ENCODE assay signal across 8 mouse cellular contexts in genomic region chr1:172296816-172297510, GRCm38 (mm10). TPM values are rescaled to one million over a fixed set of nuclear protein-coding genes. Genes with fewer than 3 reads are reported as not detected.
A peak's percentile ranks its signal among the peaks of the same experiment; 100 is the strongest.
DNase-seq lines count a peak whose midpoint lies in the region; ATAC-seq and TF ChIP-seq lines count a peak whose summit lies in the region.

No protein-coding gene starts in this region.

- H3K4me3 ChIP-seq in left cerebral cortex, adult 2 months: peak overlapping the region; percentile 37
- H3K4me3 ChIP-seq in intestine, embryonic 15.5 days (replicated peaks): peak overlapping the region; percentile 23; the same call in 1 of the 2 replicates
- H3K4me3 ChIP-seq in neural tube, embryonic 12.5 days: peak overlapping the region; percentile 20

- no peak overlapping the region for H3K9ac ChIP-seq in intestine, embryonic 15.5 days
- no peak overlapping the region for H3K9ac ChIP-seq in neural tube, embryonic 12.5 days

- no peaks in the 10 kb centered on the region for H3K9me3 ChIP-seq in intestine, embryonic 15.5 days
- no peaks in the 10 kb centered on the region for H3K9me3 ChIP-seq in neural tube, embryonic 12.5 days

- H3K27me3 ChIP-seq in intestine, embryonic 15.5 days (replicated peaks): no peaks in the 10 kb centered on the region
- H3K27me3 ChIP-seq in neural tube, embryonic 12.5 days (replicated peaks): no peaks in the 10 kb centered on the region

- TF ChIP-seq CTCF in left cerebral cortex, adult 2 months (IDR thresholded peaks at IDR 0.05): no peak

- H3K4me1 ChIP-seq in intestine, embryonic 15.5 days (replicated peaks): peaks cover 17% of the 10 kb centered on the region
- peaks cover 39% of the 10 kb centered on the region for H3K4me1 ChIP-seq in neural tube, embryonic 12.5 days

- no peak for DNase-seq in left cerebral cortex, adult 2 months (ENCODE audit: extremely low spot score in 1 of 2, low spot score in 2 of 2)
- DNase-seq in left cerebral cortex, adult 11 months (ENCODE audit: low spot score): no peak
- peak; percentile 97 for DNase-seq in heart, adult 11 months
- no peak for DNase-seq in left cerebral cortex, postnatal 25 days (ENCODE audit: low spot score in 2 of 2)
- no peak for DNase-seq in layer of hippocampus, adult 11-12 months (ENCODE audit: low spot score)
- no peak for DNase-seq in testis, postnatal 14 days (ENCODE audit: low spot score)

- peak overlapping the region; percentile 52 for H3K4me2 ChIP-seq in intestine, embryonic 15.5 days (replicated peaks)
- peak overlapping the region; percentile 45 for H3K4me2 ChIP-seq in neural tube, embryonic 12.5 days (replicated peaks)

- no peak for ATAC-seq in intestine, embryonic 15.5 days
- no peak for ATAC-seq in neural tube, embryonic 12.5 days (ENCODE audit: low FRiP score, low read depth)

- no peaks in the 10 kb centered on the region for H3K36me3 ChIP-seq in intestine, embryonic 15.5 days
- no peaks in the 10 kb centered on the region for H3K36me3 ChIP-seq in neural tube, embryonic 12.5 days

- WGBS in intestine, embryonic 15.5 days: 80% methylated on average over 6 of the region's 6 CpGs
- 78% methylated on average over 6 of the region's 6 CpGs for WGBS in neural tube, embryonic 12.5 days

- peak overlapping the region; percentile 84 for H3K27ac ChIP-seq in left cerebral cortex, adult 2 months
- H3K27ac ChIP-seq in intestine, embryonic 15.5 days: peak overlapping the region; percentile 39; the same call in 1 of the 2 replicates
- no peak overlapping the region for H3K27ac ChIP-seq in neural tube, embryonic 12.5 days

- intact Hi-C loops in left cerebral cortex, adult 2 months (cut with DNase I): no loop called here
- intact Hi-C loops in left cerebral cortex, postnatal 25 days (cut with DNase I): no loop called here

RNA-seq across cellular contexts. Expression of gene Atp1a2, which starts 0.9 kb away (rescaled TPM):
- total RNA-seq in left cerebral cortex, adult 2 months (2021): 100 to 1,000 TPM; 628 to 676 TPM
- 3.3 TPM in 2 replicates for polyA plus RNA-seq in intestine, embryonic 15.5 days (2015; fragmentation: Nextera tagmentation; extraction: Ambion mirVana)
- 14.5 and 14.9 TPM in 2 replicates for polyA plus RNA-seq in neural tube, embryonic 12.5 days (2016; fragmentation: Nextera tagmentation; extraction: Ambion mirVana)
- total RNA-seq in left cerebral cortex, postnatal 25 days (2021): 100 to 1,000 TPM; 610 to 694 TPM

RNA-seq across cellular contexts. Expression of gene Kcnj9, which starts 32.2 kb away (rescaled TPM):
- total RNA-seq in left cerebral cortex, adult 2 months (2021): 100 to 1,000 TPM; 137 to 138 TPM
- 0.08 TPM in 1 of 2 replicates, not detected in the other for polyA plus RNA-seq in intestine, embryonic 15.5 days (2015; fragmentation: Nextera tagmentation; extraction: Ambion mirVana)
- polyA plus RNA-seq in neural tube, embryonic 12.5 days (2016; fragmentation: Nextera tagmentation; extraction: Ambion mirVana): 1.4 and 1.6 TPM in 2 replicates
- total RNA-seq in left cerebral cortex, postnatal 25 days (2021): 100 to 1,000 TPM; 126 to 139 TPM

RNA-seq across cellular contexts. Expression of gene Igsf8, which starts 35.5 kb away (rescaled TPM):
- total RNA-seq in left cerebral cortex, adult 2 months (2021): 100 to 1,000 TPM; 257 to 260 TPM
- 46.1 and 53.3 TPM in 2 replicates for polyA plus RNA-seq in intestine, embryonic 15.5 days (2015; fragmentation: Nextera tagmentation; extraction: Ambion mirVana)
- polyA plus RNA-seq in neural tube, embryonic 12.5 days (2016; fragmentation: Nextera tagmentation; extraction: Ambion mirVana): 165 and 171 TPM in 2 replicates
- 100 to 1,000 TPM; 232 to 242 TPM for total RNA-seq in left cerebral cortex, postnatal 25 days (2021)

RNA-seq across cellular contexts. Expression of gene Atp1a4, which starts 38.7 kb away (rescaled TPM):
- total RNA-seq in left cerebral cortex, adult 2 months (2021): not detected
- not detected in 2 replicates for polyA plus RNA-seq in intestine, embryonic 15.5 days (2015; fragmentation: Nextera tagmentation; extraction: Ambion mirVana)
- polyA plus RNA-seq in neural tube, embryonic 12.5 days (2016; fragmentation: Nextera tagmentation; extraction: Ambion mirVana): not detected in 2 replicates
- not detected for total RNA-seq in left cerebral cortex, postnatal 25 days (2021)

RNA-seq across cellular contexts. Expression of gene Kcnj10, which starts 44.0 kb away (rescaled TPM):
- total RNA-seq in left cerebral cortex, adult 2 months (2021): 100 to 1,000 TPM in 1 of 2 experiments, 10 to 100 TPM in 1; 86.5 to 108 TPM
- polyA plus RNA-seq in intestine, embryonic 15.5 days (2015; fragmentation: Nextera tagmentation; extraction: Ambion mirVana): 0.08 TPM in 2 replicates
- 0.96 and 1.3 TPM in 2 replicates for polyA plus RNA-seq in neural tube, embryonic 12.5 days (2016; fragmentation: Nextera tagmentation; extraction: Ambion mirVana)
- total RNA-seq in left cerebral cortex, postnatal 25 days (2021): 10 to 100 TPM; 85.4 to 99.8 TPM
